Mouse (Mus musculus): ENCODE results near the gene Atp2b2. TPM values are rescaled to one million over a fixed set of nuclear protein-coding genes. Genes with fewer than 3 reads are reported as not detected.

The Atp2b2 gene
- polyA plus RNA-seq, 1 experiment from 2014 or later: 1.2 TPM

DNA sequence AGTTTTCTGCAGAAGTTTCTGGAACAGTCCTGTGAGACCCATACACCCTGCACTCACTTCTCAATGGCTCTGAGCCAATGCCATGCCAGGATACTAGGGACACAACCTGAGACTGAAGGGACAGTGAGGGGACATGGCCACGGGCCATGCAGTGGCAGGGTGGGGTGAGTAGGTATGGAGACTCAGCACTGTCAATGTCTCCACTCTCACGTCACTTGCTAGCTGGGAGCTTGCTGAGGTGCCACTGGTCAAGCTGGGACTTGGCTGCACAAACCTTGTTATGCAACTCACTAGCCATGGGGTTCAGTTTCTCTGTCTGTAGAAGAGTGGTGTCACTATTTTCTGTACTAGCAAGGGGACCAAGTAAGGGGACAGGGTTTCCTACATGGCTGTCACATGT lies 167.2 kb downstream of the Atp2b2 start:
- H3K27me3 ChIP-seq (replicated peaks; ENCODE audit: control insufficient read depth, insufficient read depth, low read length): no peaks in the 10 kb centered on the region
- 79% methylated on average over 2 of the region's 2 CpGs for WGBS

DNA sequence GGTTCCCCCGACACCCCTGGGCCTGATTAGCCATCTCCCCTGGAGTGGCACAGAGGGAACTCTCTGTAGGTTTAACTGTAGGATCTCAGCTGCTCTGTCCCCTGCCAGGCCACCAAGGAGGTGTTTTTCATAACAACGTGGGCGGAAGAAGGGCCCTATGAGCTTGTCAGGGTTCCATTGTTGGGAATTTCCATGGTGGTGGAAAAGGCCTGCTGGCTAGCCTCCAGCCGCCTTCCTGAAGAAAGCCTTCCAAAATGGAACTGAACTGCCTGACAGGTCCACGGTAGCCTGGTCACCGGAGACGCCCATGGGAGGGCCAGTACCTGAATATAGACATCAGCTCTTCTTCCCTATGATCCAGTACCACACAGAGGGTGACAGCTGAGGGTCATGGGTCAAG lies 169.8 kb downstream of the Atp2b2 start:
- no peak overlapping the region for H3K9ac ChIP-seq (ENCODE audit: low read length)
- no peaks in the 10 kb centered on the region for H3K4me1 ChIP-seq (replicated peaks; ENCODE audit: control insufficient read depth, insufficient read depth, low read length)
- H3K27me3 ChIP-seq (replicated peaks; ENCODE audit: control insufficient read depth, insufficient read depth, low read length): no peaks in the 10 kb centered on the region
- no peaks in the 10 kb centered on the region for H3K36me3 ChIP-seq (ENCODE audit: control insufficient read depth, insufficient read depth, low read length)
- no peak overlapping the region for H3K27ac ChIP-seq (ENCODE audit: low read depth)
- H3K9me3 ChIP-seq (ENCODE audit: control insufficient read depth, low read length): no peaks in the 10 kb centered on the region
- no peak overlapping the region for H3K4me3 ChIP-seq (ENCODE audit: low read depth, low read length)
- ATAC-seq (replicated peaks; ENCODE audit: low FRiP score, low TSS enrichment, low read depth) (no peak), DNase-seq (ENCODE audit: low spot score) (no peak)
- H3K4me2 ChIP-seq (ENCODE audit: low read length): no peak overlapping the region
- 76% methylated on average over 7 of the region's 7 CpGs for WGBS

More for the DNA sequence above, 167.2 kb downstream of the Atp2b2 start:
- H3K36me3 ChIP-seq (ENCODE audit: control insufficient read depth, insufficient read depth, low read length): no peaks in the 10 kb centered on the region
- no peak overlapping the region for H3K4me2 ChIP-seq (ENCODE audit: low read length)
- no peaks in the 10 kb centered on the region for H3K9me3 ChIP-seq (ENCODE audit: control insufficient read depth, low read length)
- H3K4me1 ChIP-seq (replicated peaks; ENCODE audit: control insufficient read depth, insufficient read depth, low read length): no peaks in the 10 kb centered on the region
- no peak overlapping the region for H3K4me3 ChIP-seq (ENCODE audit: low read depth, low read length)
- H3K9ac ChIP-seq (ENCODE audit: low read length): no peak overlapping the region
- ATAC-seq (replicated peaks; ENCODE audit: low FRiP score, low TSS enrichment, low read depth): no peak
- no peak overlapping the region for H3K27ac ChIP-seq (ENCODE audit: low read depth)
- no peak for DNase-seq (ENCODE audit: low spot score)

GRCm38 (mm10) chr6:113870775-113871174 lies 171.6 kb downstream of the Atp2b2 start:
- no peak for ATAC-seq (replicated peaks; ENCODE audit: low FRiP score, low TSS enrichment, low read depth)
- Histone ChIP-seq H3K4me2 (ENCODE audit: low read length) (no peak overlapping the region), H3K4me1 (replicated peaks; ENCODE audit: control insufficient read depth, insufficient read depth, low read length) (no peaks in the 10 kb centered on the region), H3K27me3 (replicated peaks; ENCODE audit: control insufficient read depth, insufficient read depth, low read length) (no peaks in the 10 kb centered on the region), H3K9ac (ENCODE audit: low read length) (no peak overlapping the region), H3K4me3 (ENCODE audit: low read depth, low read length) (no peak overlapping the region), H3K27ac (ENCODE audit: low read depth) (no peak overlapping the region), H3K9me3 (ENCODE audit: control insufficient read depth, low read length) (no peaks in the 10 kb centered on the region), H3K36me3 (ENCODE audit: control insufficient read depth, insufficient read depth, low read length) (no peaks in the 10 kb centered on the region)
- DNase-seq (ENCODE audit: low spot score): no peak
- WGBS: 77% methylated on average over 9 of the region's 9 CpGs

GRCm38 (mm10) chr6:113868552-113868951 lies 173.9 kb downstream of the Atp2b2 start:
- no peak for DNase-seq (ENCODE audit: low spot score)
- Histone ChIP-seq H3K4me1 (replicated peaks; ENCODE audit: control insufficient read depth, insufficient read depth, low read length) (no peaks in the 10 kb centered on the region), H3K27ac (ENCODE audit: low read depth) (no peak overlapping the region), H3K9me3 (ENCODE audit: control insufficient read depth, low read length) (no peaks in the 10 kb centered on the region), H3K9ac (ENCODE audit: low read length) (no peak overlapping the region), H3K4me3 (ENCODE audit: low read depth, low read length) (no peak overlapping the region), H3K27me3 (replicated peaks; ENCODE audit: control insufficient read depth, insufficient read depth, low read length) (no peaks in the 10 kb centered on the region), H3K4me2 (ENCODE audit: low read length) (no peak overlapping the region), H3K36me3 (ENCODE audit: control insufficient read depth, insufficient read depth, low read length) (no peaks in the 10 kb centered on the region)
- ATAC-seq (replicated peaks; ENCODE audit: low FRiP score, low TSS enrichment, low read depth): no peak
- 68% methylated on average over 6 of the region's 6 CpGs for WGBS

- ATAC-seq (replicated peaks; ENCODE audit: low FRiP score, low TSS enrichment, low read depth) (no peak), DNase-seq (ENCODE audit: low spot score) (no peak)
- Histone ChIP-seq H3K27me3 (replicated peaks; ENCODE audit: control insufficient read depth, insufficient read depth, low read length) (no peaks in the 10 kb centered on the region), H3K36me3 (ENCODE audit: control insufficient read depth, insufficient read depth, low read length) (no peaks in the 10 kb centered on the region), H3K4me1 (replicated peaks; ENCODE audit: control insufficient read depth, insufficient read depth, low read length) (no peaks in the 10 kb centered on the region), H3K4me3 (ENCODE audit: low read depth, low read length) (no peak overlapping the region), H3K9ac (ENCODE audit: low read length) (no peak overlapping the region), H3K9me3 (ENCODE audit: control insufficient read depth, low read length) (no peaks in the 10 kb centered on the region), H3K27ac (ENCODE audit: low read depth) (no peak overlapping the region), H3K4me2 (ENCODE audit: low read length) (no peak overlapping the region)
- 61% methylated on average over 7 of the region's 7 CpGs for WGBS
Measured at GRCm38 (mm10) chr6:113865699-113866098, 176.7 kb downstream of the Atp2b2 start.

GRCm38 (mm10) chr6:113864812-113865211 lies 177.6 kb downstream of the Atp2b2 start:
- Histone ChIP-seq H3K36me3 (ENCODE audit: control insufficient read depth, insufficient read depth, low read length) (no peaks in the 10 kb centered on the region), H3K4me1 (replicated peaks; ENCODE audit: control insufficient read depth, insufficient read depth, low read length) (no peaks in the 10 kb centered on the region), H3K9ac (ENCODE audit: low read length) (no peak overlapping the region), H3K27ac (ENCODE audit: low read depth) (no peak overlapping the region), H3K4me2 (ENCODE audit: low read length) (no peak overlapping the region), H3K4me3 (ENCODE audit: low read depth, low read length) (no peak overlapping the region), H3K27me3 (replicated peaks; ENCODE audit: control insufficient read depth, insufficient read depth, low read length) (no peaks in the 10 kb centered on the region), H3K9me3 (ENCODE audit: control insufficient read depth, low read length) (no peaks in the 10 kb centered on the region)
- DNase-seq (ENCODE audit: low spot score) (no peak), ATAC-seq (replicated peaks; ENCODE audit: low FRiP score, low TSS enrichment, low read depth) (no peak)
- WGBS: 58% methylated on average over 7 of the region's 8 CpGs

GRCm38 (mm10) chr6:113862955-113863354 lies 179.5 kb downstream of the Atp2b2 start:
- ATAC-seq (replicated peaks; ENCODE audit: low FRiP score, low TSS enrichment, low read depth): no peak
- H3K4me3 ChIP-seq (ENCODE audit: low read depth, low read length): no peak overlapping the region
- H3K27ac ChIP-seq (ENCODE audit: low read depth): no peak overlapping the region
- no peaks in the 10 kb centered on the region for H3K4me1 ChIP-seq (replicated peaks; ENCODE audit: control insufficient read depth, insufficient read depth, low read length)
- WGBS: 72% methylated on average over 4 of the region's 4 CpGs
- no peaks in the 10 kb centered on the region for H3K27me3 ChIP-seq (replicated peaks; ENCODE audit: control insufficient read depth, insufficient read depth, low read length)
- DNase-seq (ENCODE audit: low spot score): no peak
- H3K9me3 ChIP-seq (ENCODE audit: control insufficient read depth, low read length): no peaks in the 10 kb centered on the region
- no peaks in the 10 kb centered on the region for H3K36me3 ChIP-seq (ENCODE audit: control insufficient read depth, insufficient read depth, low read length)
- no peak overlapping the region for H3K4me2 ChIP-seq (ENCODE audit: low read length)
- no peak overlapping the region for H3K9ac ChIP-seq (ENCODE audit: low read length)

DNA sequence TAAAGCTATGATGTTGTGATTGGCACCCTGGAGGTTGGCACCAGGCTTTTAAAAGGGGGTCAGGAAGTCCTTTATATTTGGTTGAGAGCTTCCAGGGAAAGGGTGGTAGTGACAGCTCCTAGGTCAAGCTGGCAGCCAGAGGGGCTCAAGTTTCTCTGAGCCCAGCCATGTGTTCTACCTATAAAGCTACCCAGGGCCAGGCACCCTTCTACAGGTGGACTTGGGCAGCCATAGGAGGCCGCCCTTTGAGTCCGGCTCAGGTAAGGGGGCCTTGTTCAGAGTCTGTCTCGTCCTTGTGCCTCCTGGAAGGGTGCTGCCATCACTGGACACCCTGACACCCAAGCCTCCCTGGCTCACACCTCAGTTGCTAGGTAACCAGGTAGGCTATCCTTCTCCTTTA lies 180.5 kb downstream of the Atp2b2 start:
- Histone ChIP-seq H3K4me3 (ENCODE audit: low read depth, low read length) (no peak overlapping the region), H3K4me1 (replicated peaks; ENCODE audit: control insufficient read depth, insufficient read depth, low read length) (no peaks in the 10 kb centered on the region), H3K27me3 (replicated peaks; ENCODE audit: control insufficient read depth, insufficient read depth, low read length) (no peaks in the 10 kb centered on the region), H3K9me3 (ENCODE audit: control insufficient read depth, low read length) (no peaks in the 10 kb centered on the region), H3K27ac (ENCODE audit: low read depth) (no peak overlapping the region), H3K9ac (ENCODE audit: low read length) (no peak overlapping the region), H3K36me3 (ENCODE audit: control insufficient read depth, insufficient read depth, low read length) (no peaks in the 10 kb centered on the region), H3K4me2 (ENCODE audit: low read length) (no peak overlapping the region)
- 68% methylated on average over 3 of the region's 3 CpGs for WGBS
- ATAC-seq (replicated peaks; ENCODE audit: low FRiP score, low TSS enrichment, low read depth) (no peak), DNase-seq (ENCODE audit: low spot score) (no peak)

DNA sequence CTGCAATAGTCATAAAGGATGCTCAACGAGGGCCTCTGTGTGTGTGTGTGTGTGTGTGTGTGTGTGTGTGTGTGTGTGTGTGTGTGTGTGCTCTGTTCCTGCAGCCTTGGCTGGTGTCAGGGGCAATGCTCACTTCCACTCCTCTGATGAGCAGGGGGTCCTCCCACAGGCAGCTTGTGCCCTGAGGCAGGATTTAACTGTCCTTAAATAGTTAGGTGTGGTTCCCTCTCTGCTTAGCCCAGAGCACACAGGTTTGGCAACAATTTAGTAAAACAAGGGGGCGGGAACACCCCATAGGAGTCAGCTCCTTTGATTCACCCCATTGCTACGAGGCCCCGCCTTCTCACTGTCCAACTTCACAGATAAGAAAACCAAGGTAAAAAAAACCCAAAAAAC lies 181.0 kb downstream of the Atp2b2 start:
- Histone ChIP-seq H3K9me3 (ENCODE audit: control insufficient read depth, low read length) (no peaks in the 10 kb centered on the region), H3K9ac (ENCODE audit: low read length) (no peak overlapping the region), H3K4me3 (ENCODE audit: low read depth, low read length) (no peak overlapping the region), H3K27me3 (replicated peaks; ENCODE audit: control insufficient read depth, insufficient read depth, low read length) (no peaks in the 10 kb centered on the region), H3K27ac (ENCODE audit: low read depth) (no peak overlapping the region), H3K4me1 (replicated peaks; ENCODE audit: control insufficient read depth, insufficient read depth, low read length) (no peaks in the 10 kb centered on the region), H3K4me2 (ENCODE audit: low read length) (no peak overlapping the region), H3K36me3 (ENCODE audit: control insufficient read depth, insufficient read depth, low read length) (no peaks in the 10 kb centered on the region)
- 65% methylated on average over 4 of the region's 4 CpGs for WGBS
- DNase-seq (ENCODE audit: low spot score) (no peak), ATAC-seq (replicated peaks; ENCODE audit: low FRiP score, low TSS enrichment, low read depth) (no peak)
